Comparison of ENCODE assay signal across 22 mouse cellular contexts in the genomic region with DNA sequence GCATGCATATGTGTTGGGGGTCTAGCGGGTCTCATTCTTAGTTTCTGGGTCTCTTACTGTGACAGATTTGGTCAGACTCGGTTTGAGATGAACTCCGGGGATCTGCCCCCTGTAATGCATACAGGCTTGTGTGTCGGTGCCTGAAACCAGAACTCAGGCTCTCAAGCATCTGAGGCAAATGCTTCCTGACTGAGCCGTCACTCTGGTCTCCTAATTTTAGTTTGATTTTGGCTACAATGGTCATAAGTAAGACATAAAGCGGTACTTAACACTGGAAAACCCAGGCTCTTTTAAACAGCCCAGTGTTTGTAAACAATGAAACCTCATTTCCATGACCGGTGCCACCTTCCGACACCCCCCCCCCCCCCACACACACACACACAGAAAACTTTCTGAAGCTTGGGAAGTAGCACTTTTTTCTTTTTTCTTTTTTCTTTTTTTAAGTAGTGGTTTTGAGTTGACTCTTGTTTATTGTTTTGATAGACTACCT. TPM values are rescaled to one million over a fixed set of nuclear protein-coding genes. Genes with fewer than 3 reads are reported as not detected.
DNase-seq lines count a peak whose midpoint lies in the region; ATAC-seq lines count a peak whose summit lies in the region.
"Had no signal": no experiment of that assay in that cellular context is flagged by ENCODE, and none has a peak within 500 bp of the region (broad histone marks: within the 10 kb centered on the region; RNA-seq: fewer than 3 reads in every experiment).

No protein-coding gene starts in this region.

- no peaks in the 10 kb centered on the region for H3K36me3 ChIP-seq in heart, embryonic 11.5 days (ENCODE audit: control insufficient read depth, insufficient read depth, low read length)
- no peaks in the 10 kb centered on the region for H3K36me3 ChIP-seq in hindbrain, embryonic 14.5 days (replicated peaks; ENCODE audit: control insufficient read depth, insufficient read depth)
- no peaks in the 10 kb centered on the region for H3K36me3 ChIP-seq in hindbrain, embryonic 10.5 days
- peaks cover 2% of the 10 kb centered on the region; the same call in 1 of the 2 replicates for H3K36me3 ChIP-seq in lung, embryonic 16.5 days (ENCODE audit: control insufficient read depth, insufficient read depth, low read length)
- H3K36me3 ChIP-seq in stomach, embryonic 14.5 days (ENCODE audit: control insufficient read depth, insufficient read depth, low read length): no peaks in the 10 kb centered on the region
- H3K36me3 ChIP-seq: embryonic facial prominence, embryonic 12.5 days; G1E; lung, embryonic 15.5 days; neural tube, embryonic 12.5 days had no signal

- H3K9me3 ChIP-seq in heart, embryonic 11.5 days (replicated peaks; ENCODE audit: control insufficient read depth, low read length): no peaks in the 10 kb centered on the region
- H3K9me3 ChIP-seq in hindbrain, embryonic 14.5 days (ENCODE audit: control insufficient read depth, low read length): no peaks in the 10 kb centered on the region
- no peaks in the 10 kb centered on the region for H3K9me3 ChIP-seq in hindbrain, embryonic 10.5 days
- no peaks in the 10 kb centered on the region for H3K9me3 ChIP-seq in lung, embryonic 16.5 days (ENCODE audit: control insufficient read depth, low read length)
- H3K9me3 ChIP-seq in stomach, embryonic 14.5 days (ENCODE audit: control insufficient read depth, low read depth, low read length): no peaks in the 10 kb centered on the region
- H3K9me3 ChIP-seq: embryonic facial prominence, embryonic 12.5 days; lung, embryonic 15.5 days; megakaryocyte, embryonic 14.5 days; neural tube, embryonic 12.5 days had no signal

- peaks cover 9% of the 10 kb centered on the region; the same call in 1 of the 2 replicates for H3K4me1 ChIP-seq in heart, embryonic 11.5 days (ENCODE audit: control insufficient read depth, insufficient read depth, low read length)
- H3K4me1 ChIP-seq in hindbrain, embryonic 14.5 days (replicated peaks; ENCODE audit: control insufficient read depth, insufficient read depth, low read length): peaks cover 12% of the 10 kb centered on the region; the same call in 1 of the 2 replicates
- H3K4me1 ChIP-seq in hindbrain, embryonic 10.5 days (replicated peaks): peaks cover 28% of the 10 kb centered on the region
- H3K4me1 ChIP-seq in lung, embryonic 16.5 days (replicated peaks; ENCODE audit: control insufficient read depth, insufficient read depth, low read length): peaks cover 9% of the 10 kb centered on the region; the same call in 1 of the 2 replicates
- peaks cover 15% of the 10 kb centered on the region; the same call in 1 of the 2 replicates for H3K4me1 ChIP-seq in stomach, embryonic 14.5 days (ENCODE audit: control insufficient read depth, insufficient read depth, low read length)

- H3K9ac ChIP-seq in heart, embryonic 11.5 days (ENCODE audit: low read depth, low read length): no peak overlapping the region
- no peak overlapping the region for H3K9ac ChIP-seq in hindbrain, embryonic 14.5 days
- H3K9ac ChIP-seq in lung, embryonic 16.5 days (ENCODE audit: low read length): no peak overlapping the region
- no peak overlapping the region for H3K9ac ChIP-seq in stomach, embryonic 14.5 days (replicated peaks; ENCODE audit: low read depth, low read length)
- H3K9ac ChIP-seq: embryonic facial prominence, embryonic 12.5 days; lung, embryonic 15.5 days; neural tube, embryonic 12.5 days had no signal

- H3K27me3 ChIP-seq in heart, embryonic 11.5 days (ENCODE audit: control insufficient read depth, insufficient read depth, low read length): no peaks in the 10 kb centered on the region
- peaks cover 42% of the 10 kb centered on the region for H3K27me3 ChIP-seq in hindbrain, embryonic 14.5 days (ENCODE audit: control insufficient read depth, insufficient read depth, low read length)
- peaks cover 37% of the 10 kb centered on the region for H3K27me3 ChIP-seq in hindbrain, embryonic 10.5 days (ENCODE audit: insufficient read depth, poor library complexity, severe bottlenecking)
- no peaks in the 10 kb centered on the region for H3K27me3 ChIP-seq in lung, embryonic 16.5 days (ENCODE audit: control insufficient read depth, insufficient read depth, low read depth, low read length)
- H3K27me3 ChIP-seq in stomach, embryonic 14.5 days (ENCODE audit: control insufficient read depth, insufficient read depth, low read length): no peaks in the 10 kb centered on the region
- H3K27me3 ChIP-seq: lung, embryonic 15.5 days had no signal

- 62% methylated on average over 8 of the region's 8 CpGs for WGBS in heart, embryonic 11.5 days (ENCODE audit: insufficient replicate concordance)
- WGBS in hindbrain, embryonic 14.5 days: 59% methylated on average over 8 of the region's 8 CpGs
- 48% methylated on average over 8 of the region's 8 CpGs for WGBS in hindbrain, embryonic 10.5 days
- WGBS in lung, embryonic 16.5 days: 64% methylated on average over 8 of the region's 8 CpGs
- 62% methylated on average over 8 of the region's 8 CpGs for WGBS in stomach, embryonic 14.5 days

- H3K27ac ChIP-seq in heart, embryonic 11.5 days (ENCODE audit: low read depth, low read length): no peak overlapping the region
- no peak overlapping the region for H3K27ac ChIP-seq in hindbrain, embryonic 14.5 days
- no peak overlapping the region for H3K27ac ChIP-seq in hindbrain, embryonic 10.5 days
- no peak overlapping the region for H3K27ac ChIP-seq in lung, embryonic 16.5 days (ENCODE audit: low read length)
- no peak overlapping the region for H3K27ac ChIP-seq in stomach, embryonic 14.5 days (ENCODE audit: low read length)
- H3K27ac ChIP-seq: embryonic facial prominence, embryonic 12.5 days; lung, embryonic 15.5 days; neural tube, embryonic 12.5 days had no signal

- ATAC-seq in heart, embryonic 11.5 days (replicated peaks; ENCODE audit: insufficient number of reproducible peaks, low FRiP score, low TSS enrichment): no peak
- no peak for ATAC-seq in hindbrain, embryonic 14.5 days (ENCODE audit: low FRiP score)
- ATAC-seq in lung, embryonic 16.5 days (ENCODE audit: low read depth): no peak
- no peak for ATAC-seq in stomach, embryonic 14.5 days (ENCODE audit: insufficient number of reproducible peaks, insufficient read depth, low FRiP score, low read depth)
- no peak for ATAC-seq in megakaryocyte, adult 5-6 weeks (ENCODE audit: poor library complexity, severe bottlenecking)
- ATAC-seq: forebrain, embryonic 16.5 days had no signal

- DNase-seq in heart, adult 9 months (ENCODE audit: low spot score in 2 of 2): no peak
- DNase-seq in hindbrain, embryonic 14.5 days (ENCODE audit: low spot score): no peak
- DNase-seq in hindbrain, embryonic 10.5 days (ENCODE audit: low spot score): no peak
- no peak for DNase-seq in lung, postnatal 4 days
- DNase-seq: adrenal gland, postnatal 36 days; B cell, adult 2 months; cerebellum, adult 8-10 months; heart, postnatal 4 days; kidney, adult 11 months; kidney, postnatal 25 days; spleen, adult 18-20 months; thymus, postnatal 25 days had no signal

- H3K4me2 ChIP-seq in heart, embryonic 11.5 days: peak overlapping the region; percentile 86
- H3K4me2 ChIP-seq in hindbrain, embryonic 14.5 days (replicated peaks): peak overlapping the region; percentile 9
- H3K4me2 ChIP-seq in lung, embryonic 16.5 days (ENCODE audit: low read depth, low read length): peak overlapping the region; percentile 33; the same call in 1 of the 2 replicates
- 0 out of 2 replicates have a peak overlapping the region, but pooled peaks have one; percentile 97 for H3K4me2 ChIP-seq in stomach, embryonic 14.5 days (replicated peaks; ENCODE audit: low read depth, low read length)
- H3K4me2 ChIP-seq: embryonic facial prominence, embryonic 12.5 days; neural tube, embryonic 12.5 days had no signal

- H3K4me3 ChIP-seq in heart, embryonic 11.5 days (ENCODE audit: low read depth, low read length): no peak overlapping the region
- H3K4me3 ChIP-seq in hindbrain, embryonic 14.5 days (replicated peaks; ENCODE audit: low read length): no peak overlapping the region
- H3K4me3 ChIP-seq in hindbrain, embryonic 10.5 days: no peak overlapping the region
- H3K4me3 ChIP-seq in lung, embryonic 16.5 days (ENCODE audit: low read length): no peak overlapping the region
- H3K4me3 ChIP-seq in stomach, embryonic 14.5 days (ENCODE audit: low read depth, low read length): no peak overlapping the region
- H3K4me3 ChIP-seq: embryonic facial prominence, embryonic 12.5 days; lung, embryonic 15.5 days; megakaryocyte, embryonic 14.5 days; neural tube, embryonic 12.5 days had no signal

RNA-seq across cellular contexts. Expression of a gene that starts 4.3 kb away (rescaled TPM):
- 7.1 and 7.8 TPM in 2 replicates for polyA plus RNA-seq in heart, embryonic 11.5 days (2014; fragmentation: Nextera tagmentation; extraction: Ambion mirVana)
- 3.9 TPM in 2 replicates for polyA plus RNA-seq in hindbrain, embryonic 14.5 days (2014; fragmentation: Nextera tagmentation; extraction: Ambion mirVana)
- 2.7 and 3.6 TPM in 2 replicates for polyA plus RNA-seq in hindbrain, embryonic 10.5 days (2016; fragmentation: Nextera tagmentation; extraction: Ambion mirVana)
- polyA plus RNA-seq in lung, embryonic 16.5 days (2015; fragmentation: Nextera tagmentation; extraction: Ambion mirVana): 4.3 and 4.8 TPM in 2 replicates
- 8.6 and 9.5 TPM in 2 replicates for polyA plus RNA-seq in stomach, embryonic 14.5 days (2014; fragmentation: Nextera tagmentation; extraction: Ambion mirVana)
- total RNA-seq in megakaryocyte, adult 5-6 weeks (2015): 8.8 and 10.0 TPM in 2 replicates
- total RNA-seq in megakaryocyte, adult 5-6 weeks (2017): 1.6 and 2.4 TPM in 2 replicates
- polyA plus RNA-seq: G1E had no signal

Comparison
In these comparisons a context has a peak if more than half of its experiments do, and no peak if none do; other contexts are left out.
1. H3K4me2 ChIP-seq: peak in every context shown above with its lines; median percentile 97 in stomach, embryonic 14.5 days; 86 in heart, embryonic 11.5 days; 33 in lung, embryonic 16.5 days; 9 in hindbrain, embryonic 14.5 days.